Mouse (Mus musculus) myocyte (in vitro differentiated cells): ENCODE results near the gene Vgll4.

Source experiments
- E2F4 ChIP-seq: IDR thresholded peaks from one replicate; pipeline ENCODE4 v1.6.1; 2011; ENCODE audit warnings: mild to moderate bottlenecking, control low read depth, moderate library complexity; ENCODE audit not compliant: insufficient read depth
- MAX ChIP-seq: IDR thresholded peaks from one replicate; pipeline ENCODE4 v1.6.1; 2011; ENCODE audit warnings: low read depth, mild to moderate bottlenecking, control low read depth
- MYOD1 ChIP-seq, 3 experiments: IDR thresholded peaks; one replicate each; pipeline ENCODE4 v1.6.1; 2011; ENCODE audit warnings: control low read depth in 2 of 3, low read depth in 2 of 3, mild to moderate bottlenecking in 2 of 3, moderate library complexity in 1 of 3; ENCODE audit not compliant: insufficient read length in 2 of 3, control insufficient read depth in 1 of 3
- MYOG ChIP-seq, 3 experiments: IDR thresholded peaks; one replicate each; pipeline ENCODE4 v1.6.1; 2011; ENCODE audit warnings: control low read depth in 2 of 3, low read depth in 2 of 3, mild to moderate bottlenecking in 2 of 3; ENCODE audit not compliant: insufficient read length in 2 of 3, control insufficient read depth in 1 of 3, insufficient read depth in 1 of 3
- POLR2A ChIP-seq: IDR thresholded peaks from one replicate; pipeline ENCODE4 v1.6.1; 2011; ENCODE audit warnings: low read depth, mild to moderate bottlenecking, control low read depth, moderate library complexity; ENCODE audit not compliant: insufficient read length
- POLR2AphosphoS2 ChIP-seq: IDR thresholded peaks from one replicate; pipeline ENCODE4 v1.6.1; 2011; ENCODE audit warnings: low read depth, control low read depth; ENCODE audit not compliant: insufficient read length
- SRF ChIP-seq: IDR thresholded peaks from one replicate; pipeline ENCODE4 v1.6.1; 2011; ENCODE audit warnings: low read depth; ENCODE audit not compliant: control insufficient read depth, insufficient read length
- TCF12 ChIP-seq: IDR thresholded peaks from one replicate; pipeline ENCODE4 v1.6.1; 2011; ENCODE audit warnings: mild to moderate bottlenecking, control low read depth; ENCODE audit not compliant: poor library complexity, insufficient read depth, severe bottlenecking
- USF1 ChIP-seq: IDR thresholded peaks from one replicate; pipeline ENCODE4 v1.6.1; 2011; ENCODE audit warnings: low read depth, mild to moderate bottlenecking, control low read depth, moderate library complexity

- TF ChIP-seq POLR2A (no peak), E2F4 (no peak), USF1 (no peak), MYOG (IDR thresholded peaks at IDR 0.05; ENCODE audit: control insufficient read depth in 1 of 3, insufficient read depth in 1 of 3, insufficient read length in 2 of 3, low read depth in 2 of 3) (no peak), MYOD1 (IDR thresholded peaks at IDR 0.05; ENCODE audit: control insufficient read depth in 1 of 3, insufficient read length in 2 of 3, low read depth in 2 of 3) (no peak), TCF12 (no peak), POLR2AphosphoS2 (no peak), MAX (no peak), SRF (no peak)
Measured at GRCm38 (mm10) chr6:114953601-114954000, 16.2 kb downstream of the Vgll4 start.
